Mouse (Mus musculus) thymus, postnatal 10 days (tissue): ENCODE data around the gene Adat3.
"Not testable (repeated sequence)": the region's sequence is repeated elsewhere in the genome, so short reads cannot be mapped to it uniquely, and the experiment has no call there.

Source experiments
- DNase-seq, 2 experiments: peaks; one replicate each; pipeline ENCODE4 v3.0.0; 2021; ENCODE audit warnings: low spot score in 2 of 2

Gene Adat3

GRCm38 (mm10) chr10:80578131-80578750, 24.4 kb upstream of the Adat3 start:
- peak; percentile 85 to 89 for DNase-seq

- peak; percentile 72 to 74 for DNase-seq
Measured at GRCm38 (mm10) chr10:80578911-80579310, 23.8 kb upstream of the Adat3 start.

- no peak for DNase-seq
Measured at GRCm38 (mm10) chr10:80583047-80583446, 19.6 kb upstream of the Adat3 start.

DNA sequence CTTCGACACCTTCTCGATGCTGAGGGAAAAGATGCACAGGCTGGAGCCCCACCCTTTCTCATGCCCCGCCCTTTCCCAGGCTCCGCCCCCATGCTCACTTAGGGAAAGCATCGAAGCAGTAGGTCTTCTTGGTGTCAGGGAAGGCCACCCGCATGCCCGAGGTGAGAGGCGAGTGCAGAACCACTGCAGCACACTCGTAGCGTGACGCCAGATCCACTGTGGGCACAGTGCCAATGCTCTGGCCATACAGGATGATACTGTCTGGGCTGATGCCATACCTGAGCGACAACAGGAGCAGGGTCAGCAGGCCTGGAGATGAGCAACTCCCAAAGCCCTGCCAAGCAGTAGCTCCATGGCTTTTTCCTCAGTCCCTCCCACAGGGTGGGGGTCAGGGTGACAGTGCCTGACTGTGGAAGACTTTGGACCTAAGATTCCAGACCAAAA, 18.6 kb upstream of the Adat3 start:
- DNase-seq, result no peak

DNA sequence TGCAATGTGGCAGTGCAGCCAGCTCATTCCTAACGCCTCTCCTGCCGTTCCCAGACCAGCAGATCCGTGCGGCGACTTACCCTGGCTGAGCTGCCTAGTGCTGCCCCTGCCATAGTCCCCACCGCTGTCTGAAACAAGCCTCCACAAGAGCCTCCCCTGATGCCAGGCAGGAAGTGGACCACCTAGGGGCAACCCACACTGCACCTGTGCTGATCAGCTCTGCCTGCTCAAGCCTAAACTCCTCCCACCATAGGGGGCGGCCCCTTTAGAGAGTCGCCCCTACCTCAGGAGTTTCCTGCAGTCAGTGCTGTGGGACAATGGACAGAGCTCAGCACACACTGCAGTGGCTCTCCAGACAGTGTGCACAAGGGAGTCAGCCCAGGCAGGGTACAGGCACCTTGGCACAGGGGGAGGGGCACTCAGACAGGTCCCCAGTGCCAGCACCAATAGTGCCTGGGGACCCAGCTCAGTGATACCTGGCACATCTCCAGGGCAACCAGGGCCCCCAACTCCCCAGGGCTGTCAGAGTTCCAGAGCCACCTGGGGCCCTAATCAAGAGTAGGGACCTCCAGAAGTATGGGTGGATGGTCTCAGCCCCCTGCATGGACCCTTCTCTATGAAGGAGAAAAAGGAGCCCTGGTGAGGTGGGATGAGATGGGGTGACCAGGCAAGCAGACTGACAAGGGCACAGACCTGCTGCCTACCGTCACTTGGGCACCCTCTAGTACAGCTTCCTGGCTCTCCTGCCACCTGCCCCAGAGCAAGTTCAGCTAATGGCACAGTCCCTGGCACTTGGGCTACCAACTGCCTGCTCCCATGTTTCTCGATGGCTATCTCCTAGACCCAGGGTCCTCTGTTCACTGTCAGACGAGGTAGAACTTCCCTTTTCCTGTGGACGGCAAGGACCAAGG, 17.8 kb upstream of the Adat3 start:
- peak; percentile 65 to 66 for DNase-seq

GRCm38 (mm10) chr10:80585581-80585980, 17.1 kb upstream of the Adat3 start:
- peak in 1 of 2 experiments; percentile 4 for DNase-seq

DNA sequence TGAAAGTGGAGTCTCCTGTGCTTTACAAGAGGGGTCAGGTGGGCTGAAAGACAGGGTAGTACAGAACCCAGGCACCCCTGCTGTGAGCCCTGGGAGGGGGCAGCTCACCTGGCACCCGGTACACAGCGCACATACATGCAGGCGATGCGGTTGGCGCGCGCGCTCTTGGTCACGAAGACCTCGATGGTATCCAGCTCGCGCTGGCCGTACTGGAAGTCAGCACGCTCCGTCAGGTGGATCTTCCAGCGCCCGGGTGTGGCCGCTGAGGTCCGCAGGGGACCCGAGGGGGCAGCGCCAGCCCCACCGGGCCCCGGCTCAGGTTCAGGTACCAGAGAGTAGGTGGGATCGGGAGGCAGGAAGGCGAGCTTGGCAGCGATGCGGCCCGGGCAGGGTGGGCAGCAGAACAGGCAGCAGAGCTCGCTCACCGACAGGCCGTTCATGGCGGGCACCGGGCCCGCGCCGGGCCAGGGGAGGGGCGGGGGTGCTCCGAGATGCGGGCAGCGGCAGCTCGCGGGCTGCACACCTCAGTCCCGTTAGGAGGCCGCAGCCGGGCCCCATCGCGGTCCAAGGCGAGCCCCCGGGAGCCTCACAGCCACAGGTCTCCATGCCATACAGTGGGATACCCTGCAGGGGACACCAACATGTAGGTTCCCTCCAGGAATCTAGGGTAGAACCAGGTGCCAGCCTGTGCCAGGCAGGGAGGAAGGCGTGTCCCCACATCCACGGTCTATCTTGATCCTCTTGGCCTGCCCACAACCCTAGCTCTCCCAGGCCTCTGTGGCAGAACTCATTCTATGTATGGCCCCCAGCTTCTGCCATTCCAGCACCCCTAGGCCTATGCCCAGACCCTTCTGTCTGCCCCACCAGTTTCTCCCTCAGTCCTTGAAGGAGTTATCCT, 16.0 kb upstream of the Adat3 start:
- DNase-seq, result peak in 1 of 2 experiments; percentile 5

DNA sequence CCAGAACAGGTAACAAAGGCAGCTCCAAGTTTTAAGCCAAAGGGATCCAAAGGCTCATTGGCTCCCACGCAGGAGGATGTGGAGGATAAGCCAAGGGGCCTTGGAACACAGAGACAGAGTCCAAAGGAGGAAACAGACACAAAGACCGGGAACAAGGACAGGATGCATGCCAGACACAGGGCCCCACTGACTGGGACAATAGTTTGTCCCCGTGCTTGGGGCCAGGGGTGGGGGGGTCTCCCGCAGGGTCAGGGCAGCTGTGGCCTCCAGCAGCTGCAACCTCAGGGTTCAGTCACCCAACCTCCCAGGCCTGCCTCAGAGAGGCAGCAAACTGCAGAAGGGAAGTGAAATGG, 15.4 kb upstream of the Adat3 start:
- DNase-seq, result no peak

- peak in 1 of 2 experiments; percentile 31 for DNase-seq
Measured at GRCm38 (mm10) chr10:80589127-80589878, 13.4 kb upstream of the Adat3 start.

DNA sequence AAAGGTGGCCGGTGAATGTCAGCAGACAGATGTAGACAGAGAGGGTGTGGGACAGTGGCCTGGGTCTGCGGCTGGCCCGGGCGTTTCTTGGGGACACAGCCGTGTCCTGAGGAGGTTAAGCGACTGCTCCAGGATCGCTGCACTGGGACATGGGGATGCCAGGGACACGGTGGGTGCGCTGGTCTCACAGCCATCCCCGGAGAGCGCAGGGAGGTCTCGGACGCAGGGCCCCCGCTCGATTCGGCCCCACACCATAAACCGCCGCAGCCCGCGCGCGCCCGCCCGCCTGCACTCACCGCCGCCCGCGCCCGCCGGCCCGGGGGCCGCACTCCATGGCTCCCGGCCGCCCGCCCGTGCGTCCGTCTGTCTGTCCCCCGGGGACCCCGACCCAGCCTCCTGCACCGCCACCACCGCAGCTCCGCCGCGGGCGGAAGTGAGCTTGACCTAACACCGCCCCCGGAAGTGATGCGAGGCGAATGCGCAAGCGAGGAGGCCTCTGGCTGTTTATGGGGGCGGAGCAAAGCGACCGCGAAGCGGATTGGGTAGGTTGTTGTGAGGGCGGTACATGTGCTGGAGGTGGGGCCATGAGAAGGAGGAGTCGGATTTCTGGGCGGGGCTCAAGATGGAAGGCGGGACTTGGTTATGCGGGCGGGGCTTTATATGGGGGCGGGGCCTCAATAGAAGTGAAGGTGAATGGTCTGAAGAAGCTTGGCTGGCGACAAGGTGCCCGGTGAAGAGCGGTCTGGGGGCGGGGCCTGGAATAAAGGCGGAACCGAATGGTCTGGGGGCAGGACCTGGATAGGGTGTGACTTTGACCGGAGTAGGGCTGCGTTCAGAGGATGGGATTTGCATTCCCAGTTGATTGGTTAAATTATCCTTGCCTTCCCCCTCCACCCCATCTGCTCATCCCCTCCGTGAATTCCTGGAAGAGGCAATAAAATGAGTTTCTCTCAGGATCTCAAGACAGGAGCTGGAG, 12.5 kb upstream of the Adat3 start, which contains the start of gene Abhd17a:
TSS of gene Abhd17a (minus strand) at position 463 of the 976 bp plus-strand sequence.
- DNase-seq, result peak; percentile 95

DNA sequence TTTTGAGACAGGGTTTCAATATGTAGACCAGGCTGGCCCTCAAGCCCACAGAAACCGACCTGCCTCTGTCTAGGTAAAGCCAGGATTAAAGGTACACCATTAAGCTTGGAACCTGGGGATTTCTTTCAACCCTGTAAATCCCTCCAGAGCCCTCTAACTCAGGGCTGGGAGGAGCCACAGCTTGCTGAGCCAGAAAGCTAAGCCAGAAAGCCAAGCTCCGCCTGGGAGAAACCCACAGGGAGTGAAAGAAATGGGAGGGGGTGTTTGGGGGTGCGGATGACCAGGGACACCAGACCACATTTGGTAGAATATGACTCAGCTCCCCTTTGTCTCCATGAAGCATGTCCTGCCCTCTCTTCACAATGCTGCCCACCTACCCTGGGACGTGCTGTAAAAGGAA, 6.4 kb upstream of the Adat3 start:
- DNase-seq, result no peak

- DNase-seq, result no peak
Measured at GRCm38 (mm10) chr10:80603364-80603763, 684 bp downstream of the Adat3 start.

DNA sequence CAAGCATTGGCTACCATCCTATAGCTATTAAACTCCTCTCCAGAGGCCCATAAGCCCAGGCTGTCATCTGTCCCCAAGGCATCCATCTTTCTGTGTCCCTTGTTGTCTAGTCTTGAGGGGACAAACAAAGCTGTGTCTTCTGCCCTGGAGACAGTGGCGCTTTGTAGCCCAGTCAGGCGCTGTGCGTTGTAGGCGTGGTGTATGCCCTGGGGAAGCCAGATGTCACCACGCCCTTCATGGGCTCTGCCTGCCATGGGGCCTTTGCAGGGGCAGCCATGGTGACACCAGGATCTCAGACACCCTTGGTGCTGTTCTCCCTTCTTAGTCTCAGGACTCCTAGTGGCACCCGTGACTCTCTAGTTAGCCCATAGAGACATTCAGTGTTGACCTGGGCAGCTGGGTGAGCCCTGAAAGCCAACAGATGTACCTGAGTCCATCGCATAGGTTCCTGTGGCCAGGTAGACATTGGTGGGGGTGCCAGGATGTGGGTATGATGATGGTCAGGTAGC, 1.4 kb downstream of the Adat3 start:
- no peak for DNase-seq

- DNase-seq, result no peak
Measured at GRCm38 (mm10) chr10:80604988-80605387, 2.3 kb downstream of the Adat3 start.

DNA sequence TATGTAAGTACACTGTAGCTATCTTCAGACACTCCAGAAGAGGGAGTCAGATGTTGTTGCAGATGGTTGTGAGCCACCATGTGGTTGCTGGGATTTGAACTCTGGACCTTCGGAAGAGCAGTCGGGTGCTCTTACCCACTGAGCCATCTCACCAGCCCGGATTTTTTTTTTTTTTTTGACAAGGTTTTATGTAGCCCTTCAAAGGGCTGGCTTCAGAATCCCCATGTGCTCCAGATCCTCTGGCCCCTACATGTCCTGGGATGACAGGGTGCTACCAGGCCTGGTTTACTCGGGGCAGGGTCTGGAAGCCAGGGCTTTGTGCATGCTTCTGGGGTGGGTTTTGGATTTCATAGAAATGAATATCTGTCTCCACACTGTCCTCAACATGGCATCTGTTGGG, 3.0 kb downstream of the Adat3 start, which contains the start of gene Gm49322:
TSS of gene Gm49322 (plus strand) at position 301 of the 400 bp plus-strand sequence.
- not testable (repeated sequence) for DNase-seq

GRCm38 (mm10) chr10:80606306-80606705, 3.6 kb downstream of the Adat3 start:
- DNase-seq, result peak; percentile 58

- DNase-seq, result no peak
Measured at GRCm38 (mm10) chr10:80606737-80607350, 4.2 kb downstream of the Adat3 start.

DNA sequence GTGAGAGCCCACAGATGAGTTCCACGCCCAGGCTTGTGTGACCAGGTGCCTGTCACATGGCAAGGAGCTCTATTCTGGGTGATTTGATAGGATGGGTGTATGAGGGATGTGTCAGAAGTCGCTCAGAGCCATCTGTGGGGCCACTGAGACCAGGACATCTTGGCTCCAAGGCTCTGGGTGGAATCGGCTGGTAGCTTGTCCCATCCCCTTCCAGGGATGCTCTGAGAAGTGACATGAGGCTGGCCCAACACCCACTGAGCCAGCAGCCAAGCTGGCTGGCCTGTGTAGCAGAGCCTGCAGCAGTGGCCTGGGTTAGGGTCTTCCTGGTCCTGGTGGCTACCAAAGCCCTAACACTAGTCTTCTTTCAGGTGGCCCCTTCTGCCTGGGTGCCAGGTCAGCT, 5.8 kb downstream of the Adat3 start:
- no peak for DNase-seq

DNA sequence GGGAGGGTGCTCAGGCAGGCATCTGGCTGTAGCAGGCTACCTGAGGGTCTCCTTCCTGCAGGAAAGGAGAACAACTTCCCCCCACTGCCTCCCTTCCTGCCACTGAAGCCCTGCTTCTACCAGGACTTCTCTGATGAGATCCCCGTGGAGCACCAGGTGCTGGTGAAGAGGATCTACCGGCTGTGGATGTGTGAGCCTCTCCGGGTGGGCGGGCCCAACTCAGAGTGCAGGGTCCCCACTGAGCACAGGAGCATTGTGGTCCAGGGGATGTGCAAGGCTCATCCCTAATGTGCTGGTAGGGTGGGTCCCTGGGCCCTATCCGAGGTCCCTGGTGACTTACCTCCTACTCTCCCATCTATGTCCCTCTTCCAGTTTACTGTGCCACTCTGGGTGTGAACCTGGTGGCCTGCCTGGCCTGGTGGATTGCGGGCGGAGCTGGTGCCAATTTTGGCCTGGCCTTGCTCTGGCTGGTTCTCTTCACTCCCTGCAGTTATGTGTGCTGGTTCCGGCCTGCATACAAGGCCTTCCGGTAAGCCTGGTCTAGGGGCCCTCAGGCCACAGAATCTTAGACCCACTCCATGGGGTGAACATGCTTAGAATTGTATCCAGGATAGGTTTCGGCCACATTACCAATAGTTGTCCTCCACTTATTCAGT, 6.7 kb downstream of the Adat3 start:
- DNase-seq, result no peak
